Mouse (Mus musculus) erythroblast, adult 5-6 weeks (primary cell): ENCODE results near the gene Rps6kc1. TPM values are rescaled to one million over a fixed set of nuclear protein-coding genes. Genes with fewer than 3 reads are reported as not detected.

Source experiments
- ATAC-seq: replicated peaks from 2 replicates; pipeline ENCODE4 v1.8.0; 2016; ENCODE audit warnings: moderate number of reproducible peaks, mild to moderate bottlenecking, moderate TSS enrichment, inconsistent platforms; ENCODE audit not compliant: poor library complexity, low FRiP score, severe bottlenecking
- total RNA-seq, 2 experiments: library from RNA; stranded (forward) in 1 of 2; stranded (reverse) in 1 of 2; fragments of 150-400 nt in 1 of 2; fragments of 200-764, 138-1000 nt in 1 of 2; gene quantifications; 2 replicates each; pipeline versions ENCODE4 v1.2.3 to v1.2.4; 2015 to 2017; ENCODE audit warnings: low replicate concordance in 2 of 2

Gene Rps6kc1
- total RNA-seq, 2 experiments from 2014 or later: 0.19 to 4.6 TPM

DNA sequence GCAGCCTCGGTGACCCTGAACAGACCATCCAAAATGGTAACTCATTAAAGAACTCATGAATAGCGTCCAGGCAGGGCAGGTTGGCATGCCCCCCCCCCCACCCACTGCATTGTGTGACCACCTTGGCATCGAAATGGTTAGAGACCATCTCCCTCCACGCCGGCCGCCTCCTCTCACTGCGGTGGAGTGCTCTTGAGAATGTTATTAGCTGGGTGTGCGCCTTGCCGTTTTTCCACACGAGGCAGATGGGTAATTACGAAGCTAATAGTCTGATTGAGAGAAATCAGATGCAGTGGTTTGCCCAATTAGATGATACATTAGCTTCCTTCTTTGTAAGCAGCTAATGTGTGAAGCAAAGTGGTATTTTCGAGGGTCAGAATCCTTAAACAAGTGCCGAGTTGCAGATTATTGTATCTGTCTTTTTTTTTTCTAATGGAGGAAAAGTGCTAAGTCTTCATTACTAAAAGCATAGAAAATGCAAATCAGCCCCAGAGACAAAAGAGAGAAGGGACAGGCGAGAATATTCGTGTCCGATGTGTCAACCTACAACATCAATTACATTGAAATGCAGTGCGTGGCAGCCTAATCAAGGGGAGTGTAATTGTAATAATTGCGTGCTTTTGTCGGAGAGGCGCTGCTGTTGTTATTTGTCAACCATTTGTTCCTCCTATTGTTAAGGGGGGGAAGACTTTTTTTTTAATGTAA, 257.4 kb downstream of the Rps6kc1 start:
- no peak for ATAC-seq

GRCm38 (mm10) chr1:190653081-190653480, 258.5 kb downstream of the Rps6kc1 start:
- ATAC-seq: no peak

Other genes starting within 250 kb of the Rps6kc1 start
- gene Angel2, start 13.3 kb upstream of the Rps6kc1 start, total RNA-seq (2015; ENCODE audit: low replicate concordance): 4.2 and 12.1 TPM in 2 replicates
- gene Angel2, start 13.3 kb upstream of the Rps6kc1 start, total RNA-seq (2017; ENCODE audit: low replicate concordance): 8.9 and 12.6 TPM in 2 replicates
- gene Vash2, start 67.5 kb upstream of the Rps6kc1 start, total RNA-seq (2015; ENCODE audit: low replicate concordance): not detected in 2 replicates
- gene Vash2, start 67.5 kb upstream of the Rps6kc1 start, total RNA-seq (2017; ENCODE audit: low replicate concordance): 0.42 TPM in 1 of 2 replicates, not detected in the other
- 9.4 and 13.6 TPM in 2 replicates for gene Flvcr1, start 114.4 kb upstream of the Rps6kc1 start, total RNA-seq (2015; ENCODE audit: low replicate concordance)
- 5.3 and 7.8 TPM in 2 replicates for gene Flvcr1, start 114.4 kb upstream of the Rps6kc1 start, total RNA-seq (2017; ENCODE audit: low replicate concordance)
- gene Spata45, start 124.9 kb upstream of the Rps6kc1 start, total RNA-seq (2015; ENCODE audit: low replicate concordance): not detected in 2 replicates
- gene Spata45, start 124.9 kb upstream of the Rps6kc1 start, total RNA-seq (2017; ENCODE audit: low replicate concordance): not detected in 2 replicates
- 5.6 and 8.5 TPM in 2 replicates for gene Tatdn3, start 151.2 kb upstream of the Rps6kc1 start, total RNA-seq (2015; ENCODE audit: low replicate concordance)
- 1.3 TPM in 1 of 2 replicates, not detected in the other for gene Tatdn3, start 151.2 kb upstream of the Rps6kc1 start, total RNA-seq (2017; ENCODE audit: low replicate concordance)
- 2.1 and 6.7 TPM in 2 replicates for gene Nsl1, start 151.2 kb upstream of the Rps6kc1 start, total RNA-seq (2015; ENCODE audit: low replicate concordance)
- 3.8 and 7.5 TPM in 2 replicates for gene Nsl1, start 151.2 kb upstream of the Rps6kc1 start, total RNA-seq (2017; ENCODE audit: low replicate concordance)
- 2.1 TPM in 1 of 2 replicates, not detected in the other for gene Batf3, start 186.1 kb upstream of the Rps6kc1 start, total RNA-seq (2015; ENCODE audit: low replicate concordance)
- 0.70 TPM in 1 of 2 replicates, not detected in the other for gene Batf3, start 186.1 kb upstream of the Rps6kc1 start, total RNA-seq (2017; ENCODE audit: low replicate concordance)